Mouse (Mus musculus) kidney, postnatal 0 days (tissue): ENCODE results near the gene Klc1. TPM values are rescaled to one million over a fixed set of nuclear protein-coding genes. Genes with fewer than 3 reads are reported as not detected.

ENCODE experiments used
- ATAC-seq: fragments of 200-750 bp; cut with Nextera tagmentation; replicated peaks from 2 replicates; pipeline ENCODE4 v1.8.0; 2017; ENCODE audit warnings: low read depth, moderate number of reproducible peaks, moderate TSS enrichment, moderate library complexity; ENCODE audit not compliant: low FRiP score
- DNase-seq: peaks from one replicate; pipeline ENCODE4 v3.0.0-alpha.2; 2016; ENCODE audit warnings: low spot score
- H3K27ac ChIP-seq: fragments of 300-500 bp; sonication (generic); 2 replicates; pipeline ENCODE4 v1.5.1; 2014; ENCODE audit warnings: mild to moderate bottlenecking
- H3K27me3 ChIP-seq: fragments of 300-500 bp; sonication (generic); 2 replicates; pipeline ENCODE4 v1.6.1; 2014; ENCODE audit warnings: low read length, mixed read lengths; ENCODE audit not compliant: insufficient read depth
- H3K36me3 ChIP-seq: fragments of 300-500 bp; sonication (generic); 2 replicates; pipeline ENCODE4 v1.6.1; 2014; ENCODE audit warnings: low read length, mixed read lengths; ENCODE audit not compliant: insufficient read depth
- H3K4me1 ChIP-seq: fragments of 300-500 bp; sonication (generic); replicated peaks from 2 replicates; pipeline ENCODE4 v1.6.1; 2014; ENCODE audit warnings: antibody characterized with exemption, low read length, mixed read lengths; ENCODE audit not compliant: insufficient read depth
- H3K4me2 ChIP-seq: fragments of 300-500 bp; sonication (generic); 2 replicates; pipeline ENCODE4 v1.6.1; 2014; ENCODE audit warnings: mild to moderate bottlenecking, low read length, moderate library complexity, mixed read lengths
- H3K4me3 ChIP-seq: fragments of 300-500 bp; sonication (generic); replicated peaks from 2 replicates; pipeline ENCODE4 v1.5.1; 2014; ENCODE audit warnings: low read depth, low read length
- H3K9ac ChIP-seq: fragments of 300-500 bp; sonication (generic); 2 replicates; pipeline ENCODE4 v1.6.1; 2014; ENCODE audit warnings: low read depth, low read length
- H3K9me3 ChIP-seq: fragments of 300-500 bp; sonication (generic); replicated peaks from 2 replicates; pipeline ENCODE4 v1.6.1; 2016; ENCODE audit warnings: low read length, inconsistent platforms, mixed read lengths
- CTCF ChIP-seq: IDR thresholded peaks from 2 replicates; pipeline ENCODE4 v1.5.1; 2016; ENCODE audit warnings: antibody characterized with exemption, low read depth, mild to moderate bottlenecking, moderate library complexity
- WGBS: fragments of 180-500 bp; shearing (Covaris S2); extraction: QIAGEN DNeasy Blood & Tissue Kit; methylation state at CpG from one replicate; pipeline ENCODE4 v1.1.7; 2014; 5-methylcytosine and 5-hydroxymethylcytosine counted together
- polyA plus RNA-seq: library from polyadenylated mRNA; unstranded; fragments of >200 nt; fragmentation: Nextera tagmentation; extraction: Ambion mirVana; gene quantifications from 2 replicates; pipeline ENCODE4 v1.2.1, GENCODE M21; 2015

Gene Klc1
- polyA plus RNA-seq, 1 experiment from 2014 or later = 52.6 TPM

DNA sequence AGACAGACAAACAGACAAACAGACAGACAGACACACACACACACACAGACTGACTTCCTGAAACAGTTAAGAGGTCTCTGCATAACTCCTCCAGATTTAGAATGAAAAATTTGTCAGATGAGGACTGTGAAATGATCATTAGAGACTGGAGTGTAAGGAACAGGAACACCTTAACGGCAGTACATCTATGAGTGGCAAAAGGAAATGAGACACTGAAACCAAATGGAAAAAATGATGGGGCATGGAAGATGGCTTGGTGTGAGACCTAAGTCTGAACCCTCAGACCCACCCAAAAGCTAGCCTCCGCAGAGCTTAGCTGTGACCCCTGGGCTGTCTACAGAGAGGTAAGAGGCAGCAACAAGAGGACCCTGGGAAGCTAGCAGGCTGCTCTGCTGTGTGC, 96.8 kb downstream of the Klc1 start:
- Histone ChIP-seq H3K4me2 (no peak overlapping the region), H3K9ac (no peak overlapping the region), H3K4me3 (no peak overlapping the region), H3K27ac (no peak overlapping the region), H3K9me3 (no peaks in the 10 kb centered on the region), H3K27me3 (no peaks in the 10 kb centered on the region), H3K36me3 (0 out of 2 replicates have a peak, but pooled peaks cover 7% of the 10 kb centered on the region), H3K4me1 (no peaks in the 10 kb centered on the region)
- ATAC-seq (no peak), DNase-seq (no peak)
- 92% methylated on average over 2 of the region's 2 CpGs for WGBS
- no peak for TF ChIP-seq CTCF

Other genes with a start within 250 kb of the Klc1 start
- gene Eif5, start 220.8 kb upstream of the Klc1 start, polyA plus RNA-seq = 673 and 701 TPM in 2 replicates
- 37.9 and 38.6 TPM in 2 replicates for gene Mark3, start 184.3 kb upstream of the Klc1 start, polyA plus RNA-seq
- gene Ckb, start 86.5 kb upstream of the Klc1 start, polyA plus RNA-seq = 135 and 148 TPM in 2 replicates
- gene Trmt61a, start 80.7 kb upstream of the Klc1 start, polyA plus RNA-seq = 6.3 and 6.8 TPM in 2 replicates
- 45.7 and 48.9 TPM in 2 replicates for gene Bag5, start 45.6 kb upstream of the Klc1 start, polyA plus RNA-seq
- 57.8 and 61.4 TPM in 2 replicates for gene Apopt1, start 45.6 kb upstream of the Klc1 start, polyA plus RNA-seq
- gene Xrcc3, start 55.0 kb downstream of the Klc1 start, polyA plus RNA-seq = 6.3 and 6.9 TPM in 2 replicates
- 117 and 118 TPM in 2 replicates for gene Zfyve21, start 55.3 kb downstream of the Klc1 start, polyA plus RNA-seq
- 14.6 and 16.7 TPM in 2 replicates for gene Ppp1r13b, start 149.3 kb downstream of the Klc1 start, polyA plus RNA-seq
- gene Atp5mpl, start 208.1 kb downstream of the Klc1 start, polyA plus RNA-seq = 1,132 and 1,318 TPM in 2 replicates
- gene Tdrd9, start 212.7 kb downstream of the Klc1 start, polyA plus RNA-seq = 0.18 and 0.32 TPM in 2 replicates
- not detected in 2 replicates for gene Rd3l, start 222.5 kb downstream of the Klc1 start, polyA plus RNA-seq